Mouse (Mus musculus) layer of hippocampus, postnatal 25 days (tissue): Measurements from ENCODE around the gene Gm14180. TPM values are rescaled to one million over a fixed set of nuclear protein-coding genes. Genes with fewer than 3 reads are reported as not detected.
"Not testable (repeated sequence)": the region's sequence is repeated elsewhere in the genome, so short reads cannot be mapped to it uniquely, and the experiment has no call there.

Experiments used
- DNase-seq, 2 experiments: peaks; one replicate each; pipeline ENCODE4 v3.0.0; 2022; ENCODE audit warnings: mixed read lengths in 2 of 2, low spot score in 1 of 2; ENCODE audit errors: extremely low spot score in 1 of 2
- total RNA-seq, 2 experiments: library from RNA; stranded (reverse); gene quantifications; 2 replicates each; pipeline ENCODE4 v1.2.3; 2021

Gm14180 gene
- not detected for total RNA-seq

DNA sequence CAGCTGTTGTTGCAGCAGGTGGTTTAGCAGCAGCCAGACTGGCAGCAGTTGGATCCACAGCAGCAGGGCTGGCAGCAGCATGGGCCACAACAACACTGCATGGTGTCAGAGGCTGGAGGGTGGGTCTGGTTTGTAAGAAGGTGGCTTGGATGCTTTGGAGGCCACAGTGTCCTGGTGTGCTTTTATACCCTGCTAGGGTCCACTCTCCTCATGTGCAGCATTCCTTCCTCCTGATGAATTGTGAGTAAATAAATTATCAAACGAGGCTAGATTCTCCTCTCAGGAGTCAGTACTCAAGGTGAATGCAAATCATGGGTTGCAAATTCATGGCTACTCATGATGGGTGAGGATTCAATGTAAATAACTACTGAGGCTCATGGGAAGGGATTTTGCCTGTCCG lies at the start of gene Gm14180:
Gm14180 (minus strand) TSS at position 101 of the 400 bp plus-strand sequence.
- DNase-seq, result no peak

DNA sequence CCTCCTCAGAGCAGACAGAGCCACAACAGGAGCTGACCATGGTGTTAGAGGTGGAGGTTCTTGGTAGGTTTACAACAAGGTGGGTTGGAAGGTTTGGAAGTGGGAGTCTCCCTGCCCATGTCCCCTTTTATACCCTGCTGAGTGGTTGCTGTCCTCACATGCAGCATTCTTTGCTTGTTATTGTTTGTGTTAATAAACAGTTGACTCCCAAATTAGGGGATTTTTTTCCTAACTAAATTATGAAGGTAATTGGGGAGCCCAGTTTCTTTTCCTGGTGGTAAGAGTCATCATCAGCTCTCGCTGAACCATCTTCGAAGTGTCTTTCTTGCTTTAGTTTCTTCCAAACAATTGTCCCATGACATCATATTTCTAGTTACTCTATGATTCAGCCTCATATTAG lies 46.5 kb upstream of the Gm14180 start, which contains the start of gene Krtap4-8:
Krtap4-8 (minus strand) TSS at position 101 of the 400 bp plus-strand sequence.
- no peak for DNase-seq

DNA sequence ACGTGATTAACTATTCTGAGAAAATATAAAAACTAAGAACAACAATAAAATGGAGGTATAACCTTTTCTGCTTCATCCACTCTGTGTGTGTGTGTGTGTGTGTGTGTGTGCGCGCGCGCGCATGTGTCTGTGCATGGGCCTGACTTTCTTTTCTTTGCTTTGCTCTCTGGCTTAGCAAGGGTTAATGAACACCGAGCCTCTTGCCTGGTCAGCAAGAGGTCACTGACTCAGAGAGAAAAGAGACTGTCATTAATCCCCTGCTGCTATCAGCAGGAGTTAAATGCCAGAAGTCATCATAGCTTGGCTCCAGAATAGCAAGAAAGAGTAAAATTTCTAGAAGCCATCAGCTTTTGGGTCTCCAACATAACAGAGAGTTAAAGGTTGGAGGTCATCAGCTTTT lies 44.3 kb upstream of the Gm14180 start:
- DNase-seq, result no peak

DNA sequence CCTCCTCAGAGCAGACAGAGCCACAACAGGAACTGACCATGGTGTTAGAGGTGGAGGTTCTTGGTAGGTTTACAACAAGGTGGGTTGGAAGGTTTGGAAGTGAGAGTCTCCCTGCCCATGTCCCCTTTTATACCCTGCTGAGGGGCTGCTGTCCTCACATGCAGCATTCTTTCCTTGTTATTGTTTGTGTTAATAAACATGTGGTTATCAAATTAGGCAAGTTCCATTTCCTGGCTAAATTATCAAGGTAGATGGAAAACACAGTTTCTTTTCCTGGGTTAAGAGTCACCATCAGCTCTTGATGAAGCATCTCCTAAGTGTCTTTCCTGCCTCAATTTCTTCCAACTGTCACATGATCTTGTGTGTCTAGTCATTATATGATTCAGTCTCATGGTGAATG lies 38.7 kb upstream of the Gm14180 start, which contains the start of gene Gm11595:
Gm11595 (minus strand) TSS at position 101 of the 400 bp plus-strand sequence.
- not testable (repeated sequence) for DNase-seq

DNA sequence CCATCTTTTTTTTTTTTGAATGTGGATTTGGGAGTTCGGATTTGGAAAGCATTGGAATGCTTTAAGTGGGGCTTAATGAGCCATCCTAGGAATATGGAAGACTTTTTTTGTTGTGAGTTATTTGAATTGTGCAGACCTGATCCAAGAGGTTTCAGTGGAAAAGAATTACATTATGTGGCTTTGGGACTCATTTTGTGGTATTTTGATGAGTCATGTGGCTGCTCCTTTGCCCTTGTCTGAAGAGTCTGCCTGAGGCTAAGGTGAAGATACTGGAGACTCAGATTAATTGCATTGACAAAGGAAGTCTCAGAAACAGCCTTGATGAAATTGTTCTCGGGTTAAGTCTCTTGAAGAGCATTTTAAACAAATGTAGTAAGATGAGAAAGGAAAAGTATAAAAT lies 34.3 kb upstream of the Gm14180 start:
- no peak for DNase-seq

DNA sequence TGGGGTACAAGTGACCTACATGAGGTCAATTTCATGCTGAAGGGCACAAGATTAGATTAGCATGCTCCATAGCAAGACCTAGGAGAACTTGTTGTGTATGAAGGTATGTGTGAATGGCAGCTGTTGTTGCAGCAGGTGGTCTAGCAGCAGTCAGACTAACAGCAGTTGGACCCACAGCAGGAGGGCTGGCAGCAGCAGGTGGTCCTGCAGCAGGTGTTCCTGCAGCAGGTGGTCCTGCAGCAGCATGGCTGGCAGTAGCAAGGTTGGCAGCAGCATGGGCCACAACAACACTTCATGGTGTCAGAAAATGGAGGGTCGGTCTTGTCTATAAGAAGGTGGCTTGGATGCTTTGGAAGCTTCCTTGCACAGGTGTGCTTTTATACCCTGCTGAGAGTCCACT lies 24.8 kb upstream of the Gm14180 start:
- no peak for DNase-seq

DNA sequence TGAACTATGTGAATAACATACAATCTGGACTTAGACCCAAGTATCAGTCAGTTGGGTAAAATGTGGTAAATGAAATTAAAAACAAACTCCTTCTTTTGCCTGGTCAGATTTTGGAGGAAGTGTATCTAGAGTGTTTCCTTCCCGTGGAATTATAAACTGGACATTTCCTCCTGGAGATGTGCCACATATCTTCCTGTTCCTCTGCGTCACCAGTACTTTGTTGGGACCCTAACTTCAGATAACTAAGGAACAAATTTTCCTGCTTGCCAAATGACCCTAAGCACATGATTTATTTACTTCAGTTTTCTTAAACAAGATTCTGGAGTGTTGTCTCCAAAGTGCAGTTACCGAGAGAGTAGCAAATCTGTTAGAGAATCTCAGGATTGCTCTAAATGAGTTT lies 9.9 kb upstream of the Gm14180 start:
- DNase-seq, result no peak

DNA sequence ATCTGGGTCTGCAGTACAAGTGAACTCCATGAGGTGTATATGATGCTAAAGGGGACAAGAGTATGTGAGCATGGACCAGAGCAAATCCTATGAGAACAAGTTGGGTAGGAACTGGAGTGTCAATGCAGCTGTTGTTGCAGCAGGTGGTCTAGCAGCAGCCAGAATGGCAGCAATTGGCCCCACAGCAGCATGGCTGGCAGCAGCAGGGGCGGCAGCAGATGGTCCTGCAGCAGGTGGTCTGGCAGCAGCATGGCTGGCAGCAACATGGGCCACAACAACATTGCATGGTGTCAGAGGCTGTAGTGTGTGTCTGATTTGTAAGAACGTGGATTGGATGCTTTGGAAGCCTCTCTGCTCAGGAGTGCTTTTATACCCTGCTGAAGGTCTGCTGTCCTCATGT lies 10.0 kb downstream of the Gm14180 start:
- no peak for DNase-seq

DNA sequence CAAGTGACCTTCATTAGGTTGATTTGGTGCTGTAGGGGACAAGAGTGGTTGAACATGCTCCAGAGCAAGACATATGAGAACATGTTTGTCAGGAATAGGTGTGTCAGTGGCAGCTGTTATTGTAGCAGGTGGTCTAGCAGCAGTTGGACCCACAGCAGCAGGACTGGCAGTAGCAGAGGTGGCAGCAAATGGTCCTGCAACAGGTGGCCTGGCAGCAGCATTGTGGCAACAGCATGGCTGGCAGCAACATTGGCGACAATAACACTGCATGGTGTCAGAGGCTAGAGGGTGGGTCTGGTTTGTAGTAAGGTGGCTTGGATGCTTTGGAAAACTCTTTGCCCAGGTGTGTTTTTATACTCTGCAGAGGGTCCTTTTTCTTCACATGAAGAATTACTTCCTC lies 15.3 kb downstream of the Gm14180 start:
- no peak for DNase-seq

DNA sequence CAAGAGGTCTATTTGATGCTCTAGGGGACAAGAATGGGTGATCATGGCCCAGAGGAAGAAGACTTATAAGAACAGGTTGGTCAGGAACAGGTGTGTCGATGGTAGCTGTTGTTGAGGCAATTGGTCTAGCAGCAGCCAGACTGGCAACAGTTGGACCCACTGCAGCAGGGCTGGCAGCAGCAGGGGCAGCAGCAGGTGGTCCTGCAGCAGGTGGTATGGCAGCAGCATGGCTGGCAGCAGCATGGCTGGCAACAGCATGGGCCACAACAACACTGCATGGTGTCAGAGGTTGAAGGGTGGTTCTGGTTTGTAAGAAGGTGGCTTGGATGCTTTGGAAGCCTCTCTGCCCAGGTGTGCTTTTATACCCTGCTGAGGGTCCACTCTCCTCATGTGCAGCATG lies 43.6 kb downstream of the Gm14180 start, which contains the start of gene Gm14190:
Gm14190 (minus strand) TSS at position 278 of the 400 bp plus-strand sequence.
- no peak for DNase-seq

DNA sequence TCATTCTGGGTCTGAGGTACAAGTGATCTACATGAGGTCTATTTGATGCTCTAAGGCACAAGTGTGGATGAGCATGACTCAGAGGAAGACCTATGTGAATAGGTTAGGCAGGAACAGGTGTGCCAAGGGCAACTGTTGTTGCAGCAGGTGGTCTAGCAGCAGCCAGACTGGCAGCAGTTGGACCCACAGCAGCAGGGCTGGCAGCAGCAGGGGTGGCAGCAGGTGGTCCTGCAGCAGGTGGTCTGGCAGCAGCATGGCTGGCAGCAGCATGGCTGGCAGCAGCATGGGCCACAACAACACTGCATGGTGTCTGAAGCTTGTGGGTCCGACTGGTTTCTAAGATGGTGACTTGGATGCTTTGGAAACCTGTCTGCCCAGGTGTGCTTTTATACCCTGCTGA lies 48.9 kb downstream of the Gm14180 start:
- DNase-seq, result not testable (repeated sequence)

Other genes starting within 250 kb of the Gm14180 start
- not detected for gene Krt23, start 241.2 kb downstream of the Gm14180 start, total RNA-seq
- gene Krt39, start 213.0 kb downstream of the Gm14180 start, total RNA-seq, result not detected
- not detected for gene Krt40, start 191.1 kb downstream of the Gm14180 start, total RNA-seq
- not detected for gene Krtap3-3, start 183.4 kb downstream of the Gm14180 start, total RNA-seq
- gene Krtap3-2, start 177.4 kb downstream of the Gm14180 start, total RNA-seq, result not detected
- gene Gm11939, start 174.8 kb downstream of the Gm14180 start, total RNA-seq, result not detected
- gene Krtap3-1, start 167.7 kb downstream of the Gm14180 start, total RNA-seq, result not detected
- gene Krtap1-5, start 153.3 kb downstream of the Gm14180 start, total RNA-seq, result not detected
- not detected for gene Krtap1-4, start 150.6 kb downstream of the Gm14180 start, total RNA-seq
- not detected for gene Krtap1-3, start 143.0 kb downstream of the Gm14180 start, total RNA-seq
- gene Krtap9-3, start 136.2 kb downstream of the Gm14180 start, total RNA-seq, result not detected
- not detected for gene Gm11938, start 131.0 kb downstream of the Gm14180 start, total RNA-seq
- gene Gm11937, start 124.1 kb downstream of the Gm14180 start, total RNA-seq, result not detected
- gene Krtap2-4, start 119.4 kb downstream of the Gm14180 start, total RNA-seq, result not detected
- gene Gm11562, start 113.9 kb downstream of the Gm14180 start, total RNA-seq, result not detected
- gene Krtap4-1, start 106.1 kb downstream of the Gm14180 start, total RNA-seq, result not detected
- gene Krtap4-2, start 99.2 kb downstream of the Gm14180 start, total RNA-seq, result not detected
- not detected for gene Krtap4-7, start 90.2 kb downstream of the Gm14180 start, total RNA-seq
- not detected for gene Gm11555, start 84.1 kb downstream of the Gm14180 start, total RNA-seq
- gene Gm11563, start 75.3 kb downstream of the Gm14180 start, total RNA-seq, result not detected
- gene Krtap4-6, start 68.3 kb downstream of the Gm14180 start, total RNA-seq, result not detected
- gene Gm14190, start 43.5 kb downstream of the Gm14180 start, total RNA-seq, result not detected
- not detected for gene Gm11595, start 38.6 kb upstream of the Gm14180 start, total RNA-seq
- gene Krtap4-8, start 46.4 kb upstream of the Gm14180 start, total RNA-seq, result not detected
- gene Krtap4-9, start 50.9 kb upstream of the Gm14180 start, total RNA-seq, result not detected
- gene Gm11596, start 59.2 kb upstream of the Gm14180 start, total RNA-seq, result not detected
- not detected for gene Gm11569, start 64.6 kb upstream of the Gm14180 start, total RNA-seq
- gene Gm11554, start 70.2 kb upstream of the Gm14180 start, total RNA-seq, result not detected
- not detected for gene Krtap4-13, start 75.6 kb upstream of the Gm14180 start, total RNA-seq
- not detected for gene Gm11564, start 81.4 kb upstream of the Gm14180 start, total RNA-seq
- not detected for gene 2300003K06Rik, start 103.8 kb upstream of the Gm14180 start, total RNA-seq
- not detected for gene Krtap4-16, start 117.3 kb upstream of the Gm14180 start, total RNA-seq
- gene Gm11568, start 123.6 kb upstream of the Gm14180 start, total RNA-seq, result not detected
- not detected for gene Gm11559, start 130.2 kb upstream of the Gm14180 start, total RNA-seq
- not detected for gene Krtap9-1, start 139.1 kb upstream of the Gm14180 start, total RNA-seq
- not detected for gene Gm11567, start 144.9 kb upstream of the Gm14180 start, total RNA-seq
- gene Krtap31-1, start 173.6 kb upstream of the Gm14180 start, total RNA-seq, result not detected
- gene Gm11565, start 180.5 kb upstream of the Gm14180 start, total RNA-seq, result not detected
- not detected for gene Krtap31-2, start 202.0 kb upstream of the Gm14180 start, total RNA-seq
- gene Krtap9-5, start 214.2 kb upstream of the Gm14180 start, total RNA-seq, result not detected
- not detected for gene Krtap29-1, start 244.8 kb upstream of the Gm14180 start, total RNA-seq